Mouse (Mus musculus) lung, embryonic 16.5 days (tissue): ENCODE data around the gene Cdc123. TPM values are rescaled to one million over a fixed set of nuclear protein-coding genes. Genes with fewer than 3 reads are reported as not detected.
"Not testable (repeated sequence)": the region's sequence is repeated elsewhere in the genome, so short reads cannot be mapped to it uniquely, and the experiment has no call there.

Source experiments
- ATAC-seq: fragments of 200-750 bp; cut with Nextera tagmentation; 2 replicates; pipeline ENCODE4 v1.8.0; 2017; ENCODE audit warnings: low read depth, mild to moderate bottlenecking, moderate library complexity
- H3K27ac ChIP-seq: fragments of 300-500 bp; sonication (generic); 2 replicates; pipeline ENCODE4 v1.5.1; 2014; ENCODE audit warnings: mild to moderate bottlenecking, control low read depth, low read length
- H3K27me3 ChIP-seq: fragments of 300-500 bp; sonication (generic); 2 replicates; pipeline ENCODE4 v1.6.1; 2014; ENCODE audit warnings: low read depth, low read length, mixed read lengths; ENCODE audit not compliant: control insufficient read depth, insufficient read depth
- H3K36me3 ChIP-seq: fragments of 300-500 bp; sonication (generic); 2 replicates; pipeline ENCODE4 v1.6.1; 2014; ENCODE audit warnings: low read length; ENCODE audit not compliant: control insufficient read depth, insufficient read depth
- H3K4me1 ChIP-seq: fragments of 300-500 bp; sonication (generic); replicated peaks from 2 replicates; pipeline ENCODE4 v1.6.1; 2014; ENCODE audit warnings: low read length, mixed read lengths; ENCODE audit not compliant: control insufficient read depth, insufficient read depth
- H3K4me2 ChIP-seq: fragments of 300-500 bp; sonication (generic); 2 replicates; pipeline ENCODE4 v1.6.1; 2014; ENCODE audit warnings: low read depth, low read length, control low read depth
- H3K4me3 ChIP-seq: fragments of 300-500 bp; sonication (generic); 2 replicates; pipeline ENCODE4 v1.5.1; 2014; ENCODE audit warnings: mild to moderate bottlenecking, low read length, control low read depth
- H3K9ac ChIP-seq: fragments of 300-500 bp; sonication (generic); 2 replicates; pipeline ENCODE4 v1.6.1; 2014; ENCODE audit warnings: low read length, control low read depth
- H3K9me3 ChIP-seq: fragments of 300-500 bp; sonication (generic); 2 replicates; pipeline ENCODE4 v1.6.1; 2016; ENCODE audit warnings: low read length; ENCODE audit not compliant: control insufficient read depth
- WGBS: fragments of 180-500 bp; shearing (Covaris S2); extraction: QIAGEN DNeasy Blood & Tissue Kit; methylation state at CpG from one replicate; pipeline ENCODE4 v1.1.7; 2014; 5-methylcytosine and 5-hydroxymethylcytosine counted together
- polyA plus RNA-seq: library from polyadenylated mRNA; unstranded; fragments of >200 nt; fragmentation: Nextera tagmentation; extraction: Ambion mirVana; gene quantifications from 2 replicates; pipeline ENCODE4 v1.2.1, GENCODE M21; 2015

Cdc123 gene
- polyA plus RNA-seq, 1 experiment from 2014 or later: 271 TPM

DNA sequence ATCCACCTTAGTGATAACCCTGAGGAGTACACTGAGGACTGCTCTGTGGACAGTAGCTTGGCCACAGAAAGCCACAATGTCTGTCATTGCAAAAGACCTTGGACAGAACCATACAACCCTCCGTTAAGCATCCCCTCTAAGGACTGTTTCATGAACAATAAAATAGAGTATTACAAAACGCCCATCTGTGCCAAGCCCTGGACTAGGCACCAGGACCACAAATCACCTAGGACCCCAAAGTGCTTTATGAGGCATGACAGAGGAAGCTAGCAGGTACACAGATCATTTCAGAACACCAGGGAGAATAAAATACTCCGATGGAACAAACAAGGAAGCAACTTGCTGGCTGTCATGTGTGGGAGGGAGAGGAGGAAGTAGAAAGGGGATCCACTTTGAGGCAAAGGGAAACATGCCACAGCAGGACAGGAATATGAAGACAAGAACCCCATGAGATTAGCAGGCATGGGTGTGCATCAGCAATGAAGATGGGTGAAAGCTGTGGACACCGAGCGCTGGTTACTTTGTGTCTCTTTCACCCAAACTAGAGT is 33.7 kb downstream of the Cdc123 start:
- 88% methylated on average over 5 of the region's 5 CpGs for WGBS
- Histone ChIP-seq H3K4me3 (no peak overlapping the region), H3K9me3 (no peaks in the 10 kb centered on the region), H3K27ac (no peak overlapping the region), H3K4me1 (no peaks in the 10 kb centered on the region), H3K9ac (no peak overlapping the region), H3K36me3 (peaks cover 18% of the 10 kb centered on the region), H3K4me2 (no peak overlapping the region), H3K27me3 (no peaks in the 10 kb centered on the region)
- ATAC-seq: no peak

DNA sequence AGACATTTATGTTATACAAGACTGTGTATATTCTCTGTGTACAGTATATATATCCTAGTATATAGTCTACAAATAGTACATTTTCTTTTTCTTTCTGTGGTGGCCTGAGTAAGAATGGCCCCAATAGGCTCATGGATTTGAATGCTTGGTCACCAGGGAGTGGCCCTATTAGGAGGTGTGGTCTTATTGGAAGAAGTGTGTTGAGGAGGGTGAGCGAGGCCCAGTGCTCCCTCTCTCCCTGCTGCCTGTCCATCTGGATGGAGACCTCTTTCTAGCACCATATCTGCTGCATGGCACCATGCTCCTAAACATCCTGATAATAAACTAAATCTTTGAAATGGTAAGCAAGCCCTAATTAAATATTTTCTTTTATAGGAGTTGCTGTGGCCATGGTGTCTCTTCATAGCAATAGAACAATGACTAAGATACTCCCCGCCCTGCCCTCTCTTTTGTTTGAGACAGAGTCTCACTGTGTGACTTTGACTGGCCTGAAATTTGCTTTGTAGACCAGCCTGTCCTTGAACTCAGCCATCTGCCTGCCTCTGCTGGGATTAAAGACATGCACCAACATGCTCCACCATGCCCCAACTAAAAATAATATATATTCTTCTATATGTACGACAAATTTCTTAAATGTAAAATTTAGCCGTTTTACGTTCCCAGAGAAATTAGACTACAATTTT is 34.8 kb downstream of the Cdc123 start:
- H3K36me3 ChIP-seq: peaks cover 16% of the 10 kb centered on the region
- H3K4me1 ChIP-seq: no peaks in the 10 kb centered on the region
- 93% methylated on average over 5 of the region's 5 CpGs for WGBS
- H3K9ac ChIP-seq: no peak overlapping the region
- no peaks in the 10 kb centered on the region for H3K27me3 ChIP-seq
- no peaks in the 10 kb centered on the region for H3K9me3 ChIP-seq
- ATAC-seq: no peak
- no peak overlapping the region for H3K4me3 ChIP-seq
- H3K4me2 ChIP-seq: no peak overlapping the region
- no peak overlapping the region for H3K27ac ChIP-seq

DNA sequence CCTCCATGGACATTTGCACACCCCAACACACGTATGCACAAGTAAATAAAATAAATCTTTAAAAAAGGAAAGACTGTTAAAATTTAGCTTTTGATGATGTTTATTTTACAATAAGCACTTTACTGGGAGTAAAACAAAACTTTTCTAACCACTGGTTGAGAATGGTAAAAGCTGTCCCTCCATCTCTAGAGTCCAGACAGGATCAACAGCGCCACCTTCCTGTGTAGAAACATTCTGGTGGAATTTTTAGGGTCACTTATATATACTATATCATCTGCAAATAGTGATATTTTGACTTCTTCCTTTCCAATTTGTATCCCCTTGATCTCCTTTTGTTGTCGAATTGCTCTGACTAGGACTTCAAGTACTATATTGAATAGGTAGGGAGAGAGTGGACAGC is 38.8 kb downstream of the Cdc123 start:
- not testable (repeated sequence) for H3K4me3 ChIP-seq, H3K4me2 ChIP-seq, H3K9ac ChIP-seq, H3K9me3 ChIP-seq, H3K27me3 ChIP-seq, ATAC-seq, H3K4me1 ChIP-seq, H3K27ac ChIP-seq
- 78% methylated on average over 3 of the region's 3 CpGs for WGBS
- H3K36me3 ChIP-seq: peaks cover 17% of the 10 kb centered on the region

DNA sequence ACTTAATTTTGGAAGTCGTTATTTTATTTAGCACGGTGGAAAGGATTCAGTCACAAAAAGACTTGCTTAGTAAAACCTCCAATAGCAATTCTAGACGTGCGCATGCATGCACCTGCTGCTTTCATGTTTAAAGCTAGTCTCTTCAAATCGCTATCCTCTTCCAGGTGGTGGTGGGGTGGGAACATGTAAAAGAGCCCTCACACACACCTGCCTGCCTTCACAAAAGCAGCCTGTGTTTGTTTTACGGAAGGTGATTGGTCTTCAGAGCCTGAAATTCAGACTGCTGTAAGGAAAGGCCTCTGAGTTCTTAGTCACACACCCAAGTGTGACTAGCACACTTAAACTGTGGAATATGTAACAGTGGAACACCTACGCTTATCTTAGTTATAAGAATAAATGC is 39.7 kb downstream of the Cdc123 start:
- Histone ChIP-seq H3K4me2 (no peak overlapping the region), H3K36me3 (peaks cover 16% of the 10 kb centered on the region), H3K4me3 (no peak overlapping the region), H3K27me3 (no peaks in the 10 kb centered on the region), H3K4me1 (no peaks in the 10 kb centered on the region), H3K9ac (no peak overlapping the region), H3K27ac (no peak overlapping the region), H3K9me3 (no peaks in the 10 kb centered on the region)
- WGBS: 84% methylated on average over 7 of the region's 7 CpGs
- no peak for ATAC-seq

DNA sequence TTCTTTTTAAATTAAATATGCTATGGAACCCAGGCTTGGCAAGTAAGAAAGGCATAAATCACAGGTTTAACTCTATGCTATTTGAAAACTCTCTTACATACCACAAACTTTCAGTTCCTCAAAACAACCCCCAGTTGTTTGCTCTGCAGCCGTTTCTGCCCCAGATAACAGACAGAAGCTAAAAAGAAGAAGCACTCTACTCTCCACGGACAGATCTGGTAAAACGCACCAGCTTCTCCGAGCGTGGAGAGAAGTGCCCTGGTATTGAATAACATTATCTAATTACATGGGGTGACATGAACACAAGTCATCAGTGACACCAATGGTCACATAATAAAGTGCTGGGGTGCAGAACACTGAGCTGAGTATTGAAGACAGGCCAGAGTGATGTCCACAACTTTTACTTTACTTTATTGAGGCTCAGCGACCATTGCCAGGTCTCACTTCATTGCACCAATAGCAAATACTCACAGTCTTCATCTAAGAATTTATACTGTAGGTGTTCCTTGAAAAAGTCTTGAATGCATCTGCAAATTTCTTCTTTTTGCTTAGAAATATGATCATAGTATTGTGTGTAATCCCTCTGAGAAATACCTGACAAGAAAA is 40.4 kb downstream of the Cdc123 start:
- Histone ChIP-seq H3K9ac (no peak overlapping the region), H3K27ac (no peak overlapping the region), H3K9me3 (0 out of 2 replicates have a peak, but pooled peaks cover 2% of the 10 kb centered on the region), H3K36me3 (peaks cover 18% of the 10 kb centered on the region), H3K27me3 (no peaks in the 10 kb centered on the region), H3K4me3 (no peak overlapping the region), H3K4me1 (no peaks in the 10 kb centered on the region), H3K4me2 (no peak overlapping the region)
- WGBS: 86% methylated on average over 6 of the region's 6 CpGs
- ATAC-seq: no peak

DNA sequence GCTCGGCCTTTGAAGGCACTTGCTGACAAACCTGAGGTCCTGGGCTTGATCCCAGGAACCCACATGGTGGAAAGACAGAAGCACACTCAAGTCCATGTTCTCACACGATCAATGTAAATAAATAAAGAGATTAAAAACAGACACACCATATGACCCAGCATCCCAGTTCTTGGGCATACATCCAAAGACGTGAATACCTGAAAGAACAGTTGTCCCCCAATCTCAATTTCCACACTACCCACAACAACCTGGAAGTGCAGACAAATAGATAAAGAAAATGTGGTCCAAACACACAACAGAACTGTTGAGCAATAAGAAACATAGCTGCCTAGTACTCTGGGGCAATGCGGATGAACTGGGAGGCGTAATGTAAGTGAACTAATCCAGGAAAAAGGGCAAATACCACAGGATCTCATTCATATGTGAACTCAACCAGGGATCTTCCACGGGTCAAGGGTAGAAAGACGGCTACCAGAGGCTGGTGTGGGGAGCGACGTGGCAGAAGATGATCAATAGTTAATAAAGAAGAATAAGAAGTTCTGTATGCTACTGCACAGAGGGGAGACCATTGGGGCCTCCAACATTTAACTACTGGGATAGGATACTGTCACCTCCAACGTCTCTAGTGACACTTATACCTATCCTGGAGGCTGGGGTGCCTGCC is 42.9 kb downstream of the Cdc123 start:
- H3K4me1 ChIP-seq: no peaks in the 10 kb centered on the region
- H3K9me3 ChIP-seq: 0 out of 2 replicates have a peak, but pooled peaks cover 2% of the 10 kb centered on the region
- no peak overlapping the region for H3K9ac ChIP-seq
- H3K27ac ChIP-seq: no peak overlapping the region
- ATAC-seq: no peak
- no peak overlapping the region for H3K4me3 ChIP-seq
- H3K36me3 ChIP-seq: peaks cover 24% of the 10 kb centered on the region
- no peak overlapping the region for H3K4me2 ChIP-seq
- 84% methylated on average over 10 of the region's 10 CpGs for WGBS
- H3K27me3 ChIP-seq: no peaks in the 10 kb centered on the region

DNA sequence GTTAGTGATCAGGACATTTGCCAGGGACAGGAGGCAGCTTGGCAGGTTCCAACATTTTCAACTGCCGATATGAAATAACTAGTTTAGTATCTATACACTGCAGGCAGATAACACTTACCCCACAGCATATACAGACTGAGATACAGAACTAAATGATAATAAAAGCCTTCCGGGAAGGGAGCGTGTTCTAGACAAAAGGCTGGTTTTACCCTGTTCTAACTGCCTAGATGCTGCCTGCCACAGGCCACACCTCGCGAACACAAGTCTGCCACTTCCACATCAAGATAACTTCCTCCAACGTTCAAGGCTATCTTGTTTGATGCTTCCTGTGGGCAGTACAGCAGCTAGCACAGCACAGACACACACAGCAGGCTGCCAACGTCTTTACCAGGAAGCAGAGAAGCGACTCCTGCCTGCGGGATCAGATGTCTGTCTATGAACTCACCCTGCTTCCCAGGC is 43.8 kb downstream of the Cdc123 start:
- WGBS: 66% methylated on average over 9 of the region's 9 CpGs

DNA sequence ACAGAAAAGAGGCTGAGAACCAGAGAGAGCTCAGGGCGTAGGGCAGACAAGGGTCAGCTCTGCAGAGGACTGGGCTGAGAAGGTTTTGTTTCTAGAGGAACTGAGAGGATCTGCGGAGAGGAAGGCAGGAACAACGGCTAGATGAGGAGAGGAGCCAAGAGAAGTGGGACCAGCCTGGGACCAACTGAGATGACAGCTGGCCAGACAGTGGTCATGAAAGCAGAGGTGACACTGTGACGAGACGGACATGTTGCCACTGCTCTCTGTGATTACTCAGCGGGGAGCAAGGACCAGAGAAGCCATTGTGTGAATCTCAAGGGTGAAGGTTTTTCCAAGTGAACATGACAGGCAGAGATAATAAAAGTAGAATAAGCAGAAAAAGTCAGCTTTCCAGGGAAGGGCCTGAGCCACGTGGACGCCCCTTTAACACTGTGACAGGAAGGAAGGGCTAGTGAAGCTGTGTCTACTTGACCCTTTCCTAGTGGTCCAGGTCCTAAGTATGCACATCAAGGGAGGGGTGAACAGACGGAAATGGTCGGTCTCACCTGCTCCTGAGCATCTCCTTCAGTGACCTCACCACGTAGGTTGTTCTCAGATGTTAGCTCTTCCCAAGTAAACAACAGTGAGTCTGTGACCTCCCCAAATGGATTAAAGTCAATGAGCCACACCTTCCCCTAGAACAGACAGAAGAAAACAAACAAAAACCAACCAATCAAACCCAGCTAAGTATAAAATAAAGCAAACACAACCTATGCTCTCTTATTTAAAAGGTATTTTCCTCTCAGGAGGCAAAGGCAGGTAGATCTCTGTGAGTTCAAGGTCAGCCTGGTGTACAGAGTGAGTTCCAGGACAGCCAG is 46.9 kb downstream of the Cdc123 start:
- H3K4me1 ChIP-seq: no peaks in the 10 kb centered on the region
- no peak overlapping the region for H3K9ac ChIP-seq
- H3K4me3 ChIP-seq: no peak overlapping the region
- 0 out of 2 replicates have a peak, but pooled peaks cover 2% of the 10 kb centered on the region for H3K9me3 ChIP-seq
- WGBS: 60% methylated on average over 11 of the region's 11 CpGs
- no peak overlapping the region for H3K27ac ChIP-seq
- H3K36me3 ChIP-seq: peaks cover 39% of the 10 kb centered on the region
- peak; percentile 79 for ATAC-seq
- H3K4me2 ChIP-seq: no peak overlapping the region
- no peaks in the 10 kb centered on the region for H3K27me3 ChIP-seq

More for the DNA sequence above, 43.8 kb downstream of the Cdc123 start:
- Histone ChIP-seq H3K4me1 (no peaks in the 10 kb centered on the region), H3K9ac (no peak overlapping the region), H3K27me3 (no peaks in the 10 kb centered on the region), H3K27ac (no peak overlapping the region), H3K4me2 (no peak overlapping the region), H3K4me3 (no peak overlapping the region), H3K9me3 (0 out of 2 replicates have a peak, but pooled peaks cover 2% of the 10 kb centered on the region), H3K36me3 (peaks cover 23% of the 10 kb centered on the region)
- ATAC-seq: no peak
